Mouse (Mus musculus) limb, embryonic 15.5 days (tissue): ENCODE measurements around the gene Wnt11. TPM values are rescaled to one million over a fixed set of nuclear protein-coding genes. Genes with fewer than 3 reads are reported as not detected.
A peak's percentile ranks its signal among the peaks of the same experiment; 100 is the strongest.

Experiments
- ATAC-seq: fragments of 200-750 bp; cut with Nextera tagmentation; 2 replicates; pipeline ENCODE4 v1.8.0; 2017; ENCODE audit warnings: low read depth, moderate TSS enrichment; ENCODE audit not compliant: insufficient number of reproducible peaks, low FRiP score, low TSS enrichment
- H3K27ac ChIP-seq: fragments of 300-500 bp; sonication (generic); 2 replicates; pipeline ENCODE4 v1.5.1; 2015; ENCODE audit warnings: moderate library complexity, mild to moderate bottlenecking, inconsistent platforms
- H3K27me3 ChIP-seq: fragments of 300-500 bp; sonication (generic); 2 replicates; pipeline ENCODE4 v1.6.1; 2015; ENCODE audit warnings: inconsistent platforms
- H3K36me3 ChIP-seq: fragments of 300-500 bp; sonication (generic); 2 replicates; pipeline ENCODE4 v1.6.1; 2015; ENCODE audit warnings: inconsistent platforms
- H3K4me1 ChIP-seq: fragments of 300-500 bp; sonication (generic); 2 replicates; pipeline ENCODE4 v1.6.1; 2015; ENCODE audit warnings: inconsistent platforms
- H3K4me2 ChIP-seq: fragments of 300-500 bp; sonication (generic); 2 replicates; pipeline ENCODE4 v1.6.1; 2015; ENCODE audit warnings: mild to moderate bottlenecking, inconsistent platforms
- H3K4me3 ChIP-seq: fragments of 300-500 bp; sonication (generic); 2 replicates; pipeline ENCODE4 v1.5.1; 2015; ENCODE audit warnings: mild to moderate bottlenecking, inconsistent platforms
- H3K9ac ChIP-seq: fragments of 300-500 bp; sonication (generic); 2 replicates; pipeline ENCODE4 v1.6.1; 2015; ENCODE audit warnings: inconsistent platforms
- H3K9me3 ChIP-seq: fragments of 300-500 bp; sonication (generic); 2 replicates; pipeline ENCODE4 v1.6.1; 2016; ENCODE audit warnings: inconsistent platforms
- WGBS: fragments of 180-500 bp; shearing (Covaris S2); methylation state at CpG from one replicate; pipeline ENCODE4 v1.1.7; 2015; 5-methylcytosine and 5-hydroxymethylcytosine counted together
- polyA plus RNA-seq: library from polyadenylated mRNA; unstranded; fragments of >200 nt; fragmentation: Nextera tagmentation; extraction: Ambion mirVana; gene quantifications from 2 replicates; pipeline ENCODE4 v1.2.1, GENCODE M21; 2015

The Wnt11 gene
- polyA plus RNA-seq, 1 experiment from 2014 or later, result 29.1 TPM

GRCm38 (mm10) chr7:98803181-98803580, 31.7 kb upstream of the Wnt11 start:
- no peak for ATAC-seq
- Histone ChIP-seq H3K4me3 (no peak overlapping the region), H3K27ac (no peak overlapping the region), H3K27me3 (no peaks in the 10 kb centered on the region), H3K4me2 (no peak overlapping the region), H3K9me3 (no peaks in the 10 kb centered on the region), H3K9ac (no peak overlapping the region), H3K4me1 (peaks cover 22% of the 10 kb centered on the region), H3K36me3 (no peaks in the 10 kb centered on the region)
- 76% methylated on average over 9 of the region's 9 CpGs for WGBS

GRCm38 (mm10) chr7:98804841-98805772, 29.8 kb upstream of the Wnt11 start:
- no peak overlapping the region for H3K27ac ChIP-seq

GRCm38 (mm10) chr7:98806961-98807360, 28.0 kb upstream of the Wnt11 start:
- no peak overlapping the region for H3K4me3 ChIP-seq
- H3K27me3 ChIP-seq, result no peaks in the 10 kb centered on the region
- no peak overlapping the region for H3K4me2 ChIP-seq
- ATAC-seq, result no peak
- no peaks in the 10 kb centered on the region for H3K9me3 ChIP-seq
- H3K27ac ChIP-seq, result no peak overlapping the region
- peaks cover 3% of the 10 kb centered on the region; the same call in 1 of the 2 replicates for H3K4me1 ChIP-seq
- H3K36me3 ChIP-seq, result no peaks in the 10 kb centered on the region
- 78% methylated on average over 3 of the region's 3 CpGs for WGBS
- H3K9ac ChIP-seq, result no peak overlapping the region

More at GRCm38 (mm10) chr7:98804841-98805772, 29.8 kb upstream of the Wnt11 start:
- H3K4me2 ChIP-seq, result no peak overlapping the region
- H3K9me3 ChIP-seq, result no peaks in the 10 kb centered on the region
- peaks cover 14% of the 10 kb centered on the region; the same call in 1 of the 2 replicates for H3K4me1 ChIP-seq
- 67% methylated on average over 12 of the region's 12 CpGs for WGBS
- H3K9ac ChIP-seq, result no peak overlapping the region
- no peaks in the 10 kb centered on the region for H3K27me3 ChIP-seq
- no peak overlapping the region for H3K4me3 ChIP-seq
- no peak for ATAC-seq
- H3K36me3 ChIP-seq, result no peaks in the 10 kb centered on the region

GRCm38 (mm10) chr7:98809372-98809771, 25.5 kb upstream of the Wnt11 start:
- Histone ChIP-seq H3K9me3 (no peaks in the 10 kb centered on the region), H3K36me3 (no peaks in the 10 kb centered on the region), H3K27me3 (no peaks in the 10 kb centered on the region), H3K4me2 (no peak overlapping the region), H3K4me3 (no peak overlapping the region), H3K4me1 (peaks cover 12% of the 10 kb centered on the region), H3K9ac (no peak overlapping the region), H3K27ac (no peak overlapping the region)
- WGBS, result 81% methylated on average over 6 of the region's 6 CpGs
- ATAC-seq, result no peak

DNA sequence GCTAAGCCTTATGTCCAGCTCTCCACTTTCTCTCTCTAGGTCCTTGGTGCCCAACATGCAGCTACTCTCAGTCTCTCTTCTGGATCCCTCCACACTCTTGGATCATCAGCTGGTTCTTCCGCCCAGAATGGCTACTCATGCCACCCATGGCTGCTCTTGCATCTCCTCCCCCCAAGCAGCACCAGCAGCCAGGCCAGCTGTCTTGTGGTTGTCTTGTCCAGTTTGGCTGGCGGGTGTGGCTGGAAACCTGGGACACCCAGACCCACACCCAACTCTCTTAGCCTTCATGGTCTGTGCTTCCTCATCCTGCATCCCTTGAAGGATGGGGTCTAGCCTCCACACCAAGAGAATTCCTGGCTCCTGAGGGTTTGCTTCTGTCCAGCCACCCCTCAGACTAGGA, 24.3 kb upstream of the Wnt11 start:
- no peaks in the 10 kb centered on the region for H3K27me3 ChIP-seq
- no peak overlapping the region for H3K4me2 ChIP-seq
- WGBS, result 88% methylated on average over 2 of the region's 2 CpGs
- H3K9ac ChIP-seq, result no peak overlapping the region
- H3K36me3 ChIP-seq, result no peaks in the 10 kb centered on the region
- no peaks in the 10 kb centered on the region for H3K9me3 ChIP-seq
- no peak overlapping the region for H3K27ac ChIP-seq
- H3K4me1 ChIP-seq, result peaks cover 14% of the 10 kb centered on the region
- no peak for ATAC-seq
- no peak overlapping the region for H3K4me3 ChIP-seq

GRCm38 (mm10) chr7:98820501-98820900, 14.4 kb upstream of the Wnt11 start:
- no peaks in the 10 kb centered on the region for H3K9me3 ChIP-seq
- H3K9ac ChIP-seq, result no peak overlapping the region
- peaks cover 50% of the 10 kb centered on the region for H3K4me1 ChIP-seq
- no peaks in the 10 kb centered on the region for H3K27me3 ChIP-seq
- ATAC-seq, result no peak
- H3K36me3 ChIP-seq, result no peaks in the 10 kb centered on the region
- H3K4me2 ChIP-seq, result no peak overlapping the region
- H3K27ac ChIP-seq, result no peak overlapping the region
- H3K4me3 ChIP-seq, result no peak overlapping the region
- WGBS, result 81% methylated on average over 1 of the region's 1 CpGs

DNA sequence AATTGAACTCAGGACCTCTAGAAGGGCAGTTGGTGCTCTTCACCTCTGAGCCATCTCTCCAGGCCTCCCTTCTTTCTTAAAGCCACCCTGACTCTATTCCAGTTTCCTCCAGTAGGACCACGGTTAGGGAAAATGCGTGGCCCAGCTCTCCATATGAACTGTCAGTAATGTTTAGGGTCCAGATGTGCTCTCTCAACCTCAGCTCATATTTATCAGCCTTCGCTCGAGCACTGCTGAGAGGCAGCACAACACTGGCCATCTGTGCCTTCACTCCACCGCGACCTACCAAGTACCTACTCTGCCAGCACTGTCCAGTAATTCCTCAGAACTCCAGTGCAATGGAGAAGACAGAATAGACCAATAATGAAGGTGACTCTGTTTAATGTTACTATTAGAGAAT, 12.0 kb upstream of the Wnt11 start:
- no peak for ATAC-seq

DNA sequence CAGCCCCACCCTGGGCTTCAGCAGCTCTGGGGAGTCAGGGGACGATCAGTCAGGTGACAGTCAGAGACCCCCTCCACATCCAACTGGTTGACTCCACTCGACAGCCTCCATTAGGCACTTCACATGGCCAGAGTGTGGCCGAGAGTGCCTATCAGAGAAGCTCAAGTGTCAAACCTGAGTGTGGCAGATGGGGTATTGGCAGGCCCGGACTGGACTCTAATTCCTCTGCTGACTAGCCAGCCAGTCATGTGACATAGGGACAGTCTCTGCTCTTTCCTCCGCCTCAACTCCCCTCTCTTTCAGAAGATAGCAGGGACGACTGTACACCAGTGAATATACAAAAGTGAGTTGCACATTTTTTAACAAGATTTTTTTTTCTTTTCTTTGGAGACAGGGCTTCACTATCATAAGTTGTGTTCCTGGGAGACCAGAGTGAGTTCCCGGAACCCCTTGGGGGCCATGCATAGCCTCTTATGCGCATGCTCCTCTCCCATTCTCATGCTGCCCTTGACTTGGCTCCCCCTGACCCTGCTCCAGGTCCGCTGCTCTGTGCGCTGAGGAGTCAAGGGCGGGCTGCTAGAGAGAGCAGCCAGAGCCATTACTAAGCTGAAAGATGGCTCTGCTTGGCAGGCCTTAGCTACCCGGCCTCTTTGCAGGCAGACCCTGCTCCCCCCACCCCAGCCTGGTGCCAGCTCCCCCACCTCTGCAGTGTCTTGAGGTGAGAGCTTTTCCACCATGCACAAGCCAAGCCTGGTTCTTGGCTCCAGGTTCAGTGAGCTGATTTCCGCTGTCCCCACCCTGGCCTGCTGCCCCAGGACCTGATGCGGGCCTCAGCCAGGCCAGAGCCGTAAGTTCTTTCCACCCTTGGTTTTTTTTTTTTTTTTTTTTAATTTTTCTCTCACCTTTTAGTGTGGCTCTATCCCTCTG, 10.8 kb upstream of the Wnt11 start:
- Histone ChIP-seq H3K27me3 (0 out of 2 replicates have a peak, but pooled peaks cover 7% of the 10 kb centered on the region), H3K4me2 (no peak overlapping the region), H3K4me1 (peaks cover 24% of the 10 kb centered on the region), H3K36me3 (no peaks in the 10 kb centered on the region), H3K9ac (no peak overlapping the region), H3K9me3 (no peaks in the 10 kb centered on the region), H3K4me3 (no peak overlapping the region), H3K27ac (no peak overlapping the region)
- 66% methylated on average over 15 of the region's 15 CpGs for WGBS
- peak; percentile 59; the same call in 1 of the 2 replicates for ATAC-seq

More for the DNA sequence above, 12.0 kb upstream of the Wnt11 start:
- Histone ChIP-seq H3K9ac (no peak overlapping the region), H3K9me3 (no peaks in the 10 kb centered on the region), H3K4me3 (no peak overlapping the region), H3K27me3 (no peaks in the 10 kb centered on the region), H3K36me3 (no peaks in the 10 kb centered on the region), H3K27ac (no peak overlapping the region), H3K4me2 (no peak overlapping the region), H3K4me1 (peaks cover 32% of the 10 kb centered on the region)
- 70% methylated on average over 6 of the region's 6 CpGs for WGBS

- ATAC-seq, result no peak
- peaks cover 11% of the 10 kb centered on the region for H3K4me1 ChIP-seq
- H3K4me2 ChIP-seq, result no peak overlapping the region
- 51% methylated on average over 3 of the region's 3 CpGs for WGBS
- H3K4me3 ChIP-seq, result no peak overlapping the region
- no peak overlapping the region for H3K9ac ChIP-seq
- H3K36me3 ChIP-seq, result no peaks in the 10 kb centered on the region
- peaks cover 41% of the 10 kb centered on the region for H3K27me3 ChIP-seq
- no peaks in the 10 kb centered on the region for H3K9me3 ChIP-seq
- no peak overlapping the region for H3K27ac ChIP-seq
Observed at GRCm38 (mm10) chr7:98828052-98828451, 6.9 kb upstream of the Wnt11 start.

DNA sequence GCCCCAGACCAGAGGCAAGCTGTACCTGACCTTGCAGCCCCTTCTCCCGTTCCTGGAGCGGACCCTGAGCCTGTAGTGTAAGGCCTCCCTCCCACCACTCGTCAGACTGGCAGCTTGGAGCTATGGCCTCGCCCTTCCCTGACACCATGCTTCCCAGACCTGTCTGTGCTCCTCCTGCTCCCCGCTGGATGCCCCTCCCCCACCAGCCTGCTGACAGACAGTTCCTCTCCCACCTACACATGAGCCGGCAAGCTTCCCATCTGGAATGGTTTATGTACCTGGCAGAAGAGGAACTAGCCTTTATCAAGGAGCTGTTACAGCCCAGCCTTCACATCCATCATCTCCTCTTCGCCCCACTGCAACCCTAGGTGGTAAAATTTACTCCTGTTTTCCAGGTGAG, 6.0 kb upstream of the Wnt11 start:
- no peak overlapping the region for H3K4me2 ChIP-seq
- peaks cover 11% of the 10 kb centered on the region for H3K4me1 ChIP-seq
- H3K9ac ChIP-seq, result no peak overlapping the region
- H3K27me3 ChIP-seq, result peaks cover 47% of the 10 kb centered on the region
- no peaks in the 10 kb centered on the region for H3K9me3 ChIP-seq
- H3K36me3 ChIP-seq, result no peaks in the 10 kb centered on the region
- H3K4me3 ChIP-seq, result no peak overlapping the region
- 22% methylated on average over 7 of the region's 7 CpGs for WGBS
- no peak for ATAC-seq
- H3K27ac ChIP-seq, result no peak overlapping the region

DNA sequence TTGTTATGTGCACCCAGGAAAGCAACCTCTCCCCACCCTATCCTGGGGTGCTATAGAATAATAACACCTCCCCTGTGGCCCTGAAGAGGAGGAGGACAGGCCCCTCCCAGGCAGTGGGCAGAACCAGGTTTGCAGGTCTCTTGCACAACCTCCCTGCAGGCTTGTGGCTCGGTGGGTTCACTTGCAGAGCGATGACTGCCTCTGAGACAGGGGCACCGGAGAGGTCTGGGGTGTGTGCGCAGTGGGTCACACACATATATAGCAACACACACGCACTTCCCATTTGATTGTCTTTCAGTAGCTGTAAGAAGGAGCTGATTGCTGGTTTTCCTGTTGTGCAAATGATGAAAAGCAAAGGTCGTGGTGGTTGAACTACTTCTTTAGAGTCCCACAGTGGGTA, 3.6 kb upstream of the Wnt11 start:
- no peak overlapping the region for H3K9ac ChIP-seq
- no peak overlapping the region for H3K27ac ChIP-seq
- peaks cover 28% of the 10 kb centered on the region for H3K4me1 ChIP-seq
- no peaks in the 10 kb centered on the region for H3K36me3 ChIP-seq
- no peak overlapping the region for H3K4me3 ChIP-seq
- peaks cover 67% of the 10 kb centered on the region for H3K27me3 ChIP-seq
- no peak for ATAC-seq
- H3K9me3 ChIP-seq, result no peaks in the 10 kb centered on the region
- 66% methylated on average over 6 of the region's 6 CpGs for WGBS
- H3K4me2 ChIP-seq, result no peak overlapping the region
